Mouse (Mus musculus) testis, postnatal 14 days (tissue): Measurements from ENCODE around the gene Dctd.
A peak's percentile ranks its signal among the peaks of the same experiment; 100 is the strongest.
"Not testable (repeated sequence)": the region's sequence is repeated elsewhere in the genome, so short reads cannot be mapped to it uniquely, and the experiment has no call there.

Experiments
- DNase-seq: peaks from one replicate; pipeline ENCODE4 v3.0.0; 2021; ENCODE audit warnings: low spot score

The Dctd gene

DNA sequence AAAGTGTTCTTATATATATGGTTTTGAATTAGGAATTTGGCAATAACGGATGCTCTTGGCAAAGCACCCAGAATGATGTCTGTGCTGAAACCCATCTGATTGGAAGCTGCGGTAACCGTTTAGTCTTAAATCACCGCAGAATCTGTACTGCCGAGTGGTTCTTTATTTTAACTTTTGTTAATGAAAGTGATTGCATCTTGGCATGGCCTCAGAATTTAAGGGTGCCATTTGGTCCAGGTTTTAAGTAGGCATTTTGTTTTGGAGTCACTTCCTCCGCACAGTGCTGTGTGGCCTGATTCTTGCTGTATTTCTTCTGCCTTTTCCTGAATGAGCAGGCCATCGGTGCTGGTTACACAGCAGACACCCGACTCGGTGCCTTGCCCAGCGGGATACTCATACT lies 47.6 kb downstream of the Dctd start:
- DNase-seq = no peak

- DNase-seq = no peak
These were observed 53.3 kb downstream of the Dctd start for GRCm38 (mm10) chr8:48152062-48152738.

- DNase-seq = peak; percentile 48
These were observed 54.6 kb downstream of the Dctd start for GRCm38 (mm10) chr8:48153360-48154121.

DNA sequence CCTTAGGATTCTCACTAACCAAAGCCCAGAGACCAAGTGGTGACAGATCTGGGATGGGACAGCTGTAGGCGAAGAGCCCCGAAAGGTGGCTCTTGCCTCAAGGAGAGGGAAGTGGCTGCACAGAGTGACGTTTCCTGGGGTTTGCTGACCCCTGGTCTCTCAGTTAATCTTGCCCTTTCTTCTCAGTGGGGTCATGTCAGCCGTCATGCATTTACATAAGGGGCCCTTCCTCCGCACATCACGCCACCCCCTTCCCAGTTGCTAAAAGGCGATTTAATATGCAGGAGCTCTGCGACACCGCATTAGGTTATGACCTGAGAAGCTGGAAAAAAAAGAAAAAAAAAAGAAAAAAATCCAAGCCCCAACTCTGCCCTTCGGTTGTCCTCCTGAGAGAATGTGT lies 58.8 kb downstream of the Dctd start:
- no peak for DNase-seq

DNA sequence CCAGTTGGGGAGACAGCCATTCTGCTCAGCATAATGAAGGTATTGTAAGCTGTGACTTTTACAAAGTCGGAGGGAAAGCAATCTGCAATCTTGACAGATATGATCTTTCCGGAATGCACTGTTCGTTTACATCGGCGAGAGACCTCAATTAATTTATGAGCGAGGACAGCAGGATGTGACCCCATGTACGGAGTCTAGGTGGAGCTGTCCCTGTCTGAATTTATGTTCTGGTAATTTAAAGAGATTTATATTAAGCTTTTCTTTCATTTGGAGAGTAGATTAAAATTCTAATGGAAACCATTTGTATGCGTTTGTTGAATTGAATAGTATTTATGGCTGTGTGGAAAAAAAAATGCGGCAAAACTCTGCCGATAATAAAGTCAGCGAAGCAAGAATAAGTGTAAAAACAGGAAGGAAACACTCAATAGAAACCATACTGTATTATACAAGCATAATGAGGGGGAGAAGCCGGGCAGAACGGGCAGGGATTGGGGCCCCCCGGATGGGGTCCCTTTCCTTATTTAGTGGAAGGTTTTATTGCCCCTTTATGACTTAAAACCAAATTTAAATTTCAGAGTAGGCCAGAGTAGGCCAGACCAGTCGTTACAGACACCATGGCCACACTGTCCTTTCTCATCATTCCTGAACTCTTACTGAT lies 59.8 kb downstream of the Dctd start:
- no peak for DNase-seq

DNA sequence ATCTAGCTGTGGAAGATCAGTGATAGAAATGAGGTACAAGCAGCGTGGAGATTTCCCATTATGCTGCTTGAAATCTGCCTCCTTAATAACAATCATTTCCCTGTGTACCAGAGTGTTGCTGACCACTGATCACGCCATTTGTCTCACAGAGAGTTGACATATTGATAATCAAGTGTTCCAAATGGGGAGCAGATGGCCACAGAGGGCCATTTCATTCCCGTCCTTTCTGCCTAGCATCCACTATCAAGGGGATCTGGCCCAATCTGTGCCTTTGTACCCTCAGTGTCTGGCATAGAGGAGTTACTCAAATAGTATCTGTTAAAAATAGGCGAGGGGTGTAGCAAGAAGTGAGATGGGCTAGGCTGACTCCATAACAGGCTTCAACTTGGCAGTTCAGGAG lies 78.5 kb downstream of the Dctd start:
- DNase-seq = no peak

GRCm38 (mm10) chr8:48177876-48178275 lies 79.0 kb downstream of the Dctd start:
- no peak for DNase-seq

- DNase-seq = no peak
These were observed 80.1 kb downstream of the Dctd start for GRCm38 (mm10) chr8:48178993-48179392.

- DNase-seq = not testable (repeated sequence)
These were observed 81.3 kb downstream of the Dctd start for GRCm38 (mm10) chr8:48180146-48180545.

GRCm38 (mm10) chr8:48181000-48181399 lies 82.1 kb downstream of the Dctd start:
- DNase-seq = no peak

DNA sequence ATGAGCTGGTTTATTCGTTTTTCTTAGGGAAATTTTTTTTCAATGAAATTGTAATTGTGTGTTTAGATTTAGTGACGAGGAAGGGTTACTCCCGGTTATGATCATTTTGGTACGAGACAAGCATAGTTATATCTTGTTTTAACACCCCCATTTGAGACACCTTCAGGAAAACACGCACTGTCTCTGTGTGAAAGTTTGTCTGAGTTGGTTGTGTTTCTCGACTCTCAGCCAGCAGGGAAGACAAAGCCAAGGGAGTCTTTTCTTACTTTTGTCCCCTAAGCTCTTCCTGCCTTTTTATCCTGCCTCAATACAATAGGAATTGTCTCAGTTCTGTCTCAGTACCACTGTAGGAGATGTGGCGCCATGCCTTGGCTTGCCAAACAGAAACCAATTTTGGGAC lies 84.9 kb downstream of the Dctd start:
- DNase-seq = no peak

DNA sequence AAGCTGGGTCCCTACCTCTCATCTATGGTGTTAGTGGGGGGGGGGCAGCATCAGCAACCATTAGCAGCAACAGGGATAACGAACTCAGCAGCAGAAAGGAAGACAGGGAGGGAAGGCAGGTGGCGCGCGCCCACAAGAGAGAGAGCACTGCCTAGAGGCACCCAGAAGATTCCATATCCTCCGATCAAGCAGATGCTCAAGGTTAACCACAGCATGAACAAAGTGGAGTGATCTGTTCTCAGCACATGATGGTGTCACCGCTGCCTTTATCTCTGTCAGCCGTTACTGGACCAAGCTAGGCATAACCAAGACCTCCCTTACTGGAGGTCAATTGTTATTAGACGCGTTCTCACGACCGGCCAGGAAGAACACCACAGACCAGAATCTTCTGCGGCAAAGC lies 89.7 kb downstream of the Dctd start:
- no peak for DNase-seq

- DNase-seq = no peak
These were observed 97.1 kb downstream of the Dctd start for GRCm38 (mm10) chr8:48195971-48196370.

DNA sequence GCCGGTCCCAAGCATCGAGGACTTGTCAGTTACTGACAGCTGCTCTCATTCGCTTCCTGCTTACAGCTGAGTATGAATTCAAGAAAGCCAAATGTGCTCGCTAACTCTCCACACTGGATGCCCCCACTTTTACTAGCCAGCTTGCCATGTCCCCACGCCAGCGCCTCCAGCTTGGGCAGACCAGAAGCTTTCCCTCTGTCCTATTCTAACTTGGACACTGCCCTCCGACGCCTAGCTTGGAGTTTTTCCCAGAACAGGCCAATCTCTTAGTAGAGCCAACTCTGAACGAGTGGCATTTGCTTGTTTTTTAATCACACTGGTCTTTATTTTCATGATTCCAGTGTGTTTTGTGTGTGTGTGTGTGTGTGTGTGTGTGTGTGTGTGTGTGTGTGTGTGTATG lies 100.3 kb downstream of the Dctd start:
- no peak for DNase-seq

- DNase-seq = no peak
These were observed 103.7 kb downstream of the Dctd start for GRCm38 (mm10) chr8:48202632-48203031.
